Mouse (Mus musculus) liver, embryonic 15.5 days (tissue): ENCODE results near the gene Cmss1. TPM values are rescaled to one million over a fixed set of nuclear protein-coding genes. Genes with fewer than 3 reads are reported as not detected.

Experiments used
- ATAC-seq: fragments of 200-750 bp; cut with Nextera tagmentation; 2 replicates; pipeline ENCODE4 v1.8.0; 2017; ENCODE audit warnings: moderate number of reproducible peaks, mild to moderate bottlenecking, moderate library complexity; ENCODE audit not compliant: insufficient read depth
- H3K27ac ChIP-seq: fragments of 300-500 bp; sonication (generic); replicated peaks from 2 replicates; pipeline ENCODE4 v1.5.1; 2015; ENCODE audit warnings: mild to moderate bottlenecking, inconsistent platforms
- H3K27me3 ChIP-seq: fragments of 300-500 bp; sonication (generic); 2 replicates; pipeline ENCODE4 v1.6.1; 2015; ENCODE audit warnings: mild to moderate bottlenecking, inconsistent platforms
- H3K36me3 ChIP-seq: fragments of 300-500 bp; sonication (generic); replicated peaks from 2 replicates; pipeline ENCODE4 v1.6.1; 2015; ENCODE audit warnings: moderate library complexity, mild to moderate bottlenecking, inconsistent platforms
- H3K4me1 ChIP-seq: fragments of 300-500 bp; sonication (generic); replicated peaks from 2 replicates; pipeline ENCODE4 v1.6.1; 2015; ENCODE audit warnings: inconsistent platforms
- H3K4me2 ChIP-seq: fragments of 300-500 bp; sonication (generic); 2 replicates; pipeline ENCODE4 v1.6.1; 2015; ENCODE audit warnings: moderate library complexity, mild to moderate bottlenecking, inconsistent platforms
- H3K4me3 ChIP-seq: fragments of 300-500 bp; sonication (generic); replicated peaks from 2 replicates; pipeline ENCODE4 v1.5.1; 2015; ENCODE audit warnings: mild to moderate bottlenecking, inconsistent platforms
- H3K9ac ChIP-seq: fragments of 300-500 bp; sonication (generic); 2 replicates; pipeline ENCODE4 v1.6.1; 2015; ENCODE audit warnings: moderate library complexity, mild to moderate bottlenecking, inconsistent platforms
- H3K9me3 ChIP-seq: fragments of 300-500 bp; sonication (generic); replicated peaks from 2 replicates; pipeline ENCODE4 v1.6.1; 2016; ENCODE audit warnings: inconsistent platforms
- WGBS: fragments of 180-500 bp; shearing (Covaris S2); methylation state at CpG from one replicate; pipeline ENCODE4 v1.1.7; 2015; ENCODE audit warnings: mixed read lengths; ENCODE audit not compliant: insufficient replicate concordance; 5-methylcytosine and 5-hydroxymethylcytosine counted together
- polyA plus RNA-seq: library from polyadenylated mRNA; unstranded; fragments of >200 nt; fragmentation: Nextera tagmentation; extraction: Ambion mirVana; gene quantifications from 2 replicates; pipeline ENCODE4 v1.2.1, GENCODE M21; 2015

The Cmss1 gene
- polyA plus RNA-seq = 21.8 and 22.7 TPM in 2 replicates

DNA sequence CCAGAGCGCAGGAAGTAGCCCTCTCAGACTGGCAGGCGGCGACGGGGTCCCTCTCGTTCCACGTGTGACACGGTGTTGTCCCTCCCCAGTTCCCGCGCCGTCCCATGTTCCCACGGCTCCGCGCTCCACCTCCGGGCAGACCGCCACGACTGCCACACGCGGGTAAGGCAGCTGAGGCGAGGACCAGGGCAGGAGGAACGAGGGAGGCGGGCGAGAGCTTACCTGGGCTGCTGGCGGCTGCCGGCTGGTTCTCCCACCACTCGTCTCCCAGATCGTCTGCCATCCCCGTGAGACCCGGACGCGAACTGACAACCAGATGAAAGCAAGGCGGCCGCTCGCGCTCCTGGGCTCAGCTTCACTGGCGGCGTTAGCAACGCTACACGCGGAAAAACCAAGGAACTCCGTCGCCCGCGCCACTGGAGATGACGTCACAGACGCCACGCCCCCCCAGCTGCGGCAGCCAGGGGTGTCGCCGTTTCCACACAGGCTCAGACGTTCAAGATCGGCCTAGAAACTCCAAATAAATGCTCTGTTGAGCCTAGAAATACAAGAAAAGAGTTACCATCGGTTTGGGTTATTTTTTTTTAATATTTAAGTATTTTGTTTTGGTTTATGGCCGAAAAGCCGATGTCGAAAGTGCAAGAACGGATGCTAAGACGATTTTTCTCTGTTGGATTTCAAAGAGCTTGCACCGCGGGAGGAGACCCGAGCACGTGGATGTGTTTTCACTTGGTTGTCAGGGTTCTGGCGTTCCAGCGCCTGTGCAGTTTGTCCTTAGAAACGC lies at the start of gene Cmss1:
TSS of gene Cmss1 (minus strand) at position 421 of the 784 bp plus-strand sequence.
- Histone ChIP-seq H3K27ac (no peak within 1 kb of the TSS), H3K9ac (peak within 1 kb of the TSS; percentile 62), H3K9me3 (no peaks in the 10 kb centered on the region), H3K4me2 (peak within 1 kb of the TSS; percentile 90), H3K4me3 (peak within 1 kb of the TSS; percentile 69), H3K36me3 (no peaks in the 10 kb centered on the region), H3K4me1 (peaks cover 18% of the 10 kb centered on the region), H3K27me3 (no peaks in the 10 kb centered on the region)
- under 1% methylated on average over 64 of the region's 64 CpGs for WGBS
- peak; percentile 85 for ATAC-seq

DNA sequence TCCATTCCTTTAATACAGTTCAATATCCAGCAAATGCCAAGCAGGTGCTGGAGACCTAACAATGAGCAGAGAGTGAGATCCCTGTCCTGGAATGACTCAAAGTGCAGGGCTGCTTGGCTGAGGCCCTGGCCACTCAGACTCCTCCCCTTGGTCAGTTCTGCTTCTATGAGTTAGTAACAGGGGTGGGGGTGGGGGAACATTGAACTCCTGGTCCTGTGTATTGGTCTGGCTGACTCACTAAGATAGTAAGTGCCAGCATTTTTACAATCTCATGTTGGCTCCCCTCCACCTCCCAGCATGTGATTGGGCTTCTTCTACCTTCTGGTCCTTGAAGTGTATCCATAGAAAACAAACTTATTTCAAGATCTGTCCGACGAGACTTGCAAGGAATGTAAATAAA lies 43.2 kb upstream of the Cmss1 start:
- no peak overlapping the region for H3K4me2 ChIP-seq
- H3K9ac ChIP-seq = no peak overlapping the region
- no peaks in the 10 kb centered on the region for H3K27me3 ChIP-seq
- H3K36me3 ChIP-seq = no peaks in the 10 kb centered on the region
- 52% methylated on average over 2 of the region's 2 CpGs for WGBS
- H3K4me1 ChIP-seq = no peaks in the 10 kb centered on the region
- H3K4me3 ChIP-seq = no peak overlapping the region
- no peaks in the 10 kb centered on the region for H3K9me3 ChIP-seq
- ATAC-seq = no peak
- H3K27ac ChIP-seq = no peak overlapping the region

DNA sequence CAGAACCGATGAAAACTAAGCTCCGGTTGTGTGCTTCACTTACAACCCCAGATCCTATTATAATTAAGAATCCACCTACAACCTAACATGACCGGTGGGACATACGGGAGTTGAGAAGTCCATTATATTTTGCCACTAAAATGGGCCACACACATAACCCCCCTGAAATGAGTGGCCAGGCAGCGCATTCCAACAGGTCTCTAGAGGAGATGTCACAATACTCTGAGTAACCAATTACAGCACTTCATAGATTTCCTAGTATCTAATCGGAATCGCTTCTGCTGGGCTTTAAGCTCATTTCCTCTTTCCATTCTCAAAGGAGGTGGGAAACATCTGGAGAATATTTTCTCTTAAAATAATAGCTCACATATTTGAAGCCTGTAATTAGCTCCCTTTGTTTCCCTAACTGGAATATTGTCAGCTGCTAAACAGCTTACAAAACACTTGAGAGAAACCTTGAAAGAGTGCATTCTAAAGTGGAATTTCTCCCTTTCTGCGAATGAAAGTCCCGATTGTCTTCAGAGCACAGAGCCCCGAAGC lies 34.8 kb upstream of the Cmss1 start:
- Histone ChIP-seq H3K4me1 (no peaks in the 10 kb centered on the region), H3K27me3 (no peaks in the 10 kb centered on the region), H3K4me3 (no peak overlapping the region), H3K4me2 (no peak overlapping the region), H3K9ac (no peak overlapping the region), H3K9me3 (no peaks in the 10 kb centered on the region), H3K27ac (no peak overlapping the region), H3K36me3 (no peaks in the 10 kb centered on the region)
- WGBS = 68% methylated on average over 10 of the region's 10 CpGs
- no peak for ATAC-seq

DNA sequence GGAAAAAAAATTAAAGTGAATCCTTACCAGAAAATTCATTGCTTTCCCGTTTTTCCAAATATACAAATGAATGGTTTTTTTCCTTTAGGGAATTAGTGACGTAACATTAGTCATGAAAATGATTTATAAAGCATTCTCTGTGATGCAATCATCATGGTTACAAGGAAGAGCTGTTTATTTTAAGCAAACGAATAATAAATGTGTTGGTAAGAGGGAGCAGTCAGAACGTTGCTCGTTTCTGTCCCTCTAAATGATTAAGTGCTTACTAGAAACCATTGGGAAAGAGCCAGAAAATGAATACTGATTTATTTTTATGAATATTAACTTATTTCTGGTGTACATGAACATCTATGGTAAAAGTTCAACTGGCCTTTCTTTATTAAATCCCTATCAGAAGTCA lies 28.1 kb upstream of the Cmss1 start:
- 47% methylated on average over 5 of the region's 5 CpGs for WGBS
- Histone ChIP-seq H3K27me3 (no peaks in the 10 kb centered on the region), H3K9ac (no peak overlapping the region), H3K4me3 (no peak overlapping the region), H3K4me2 (no peak overlapping the region), H3K27ac (no peak overlapping the region), H3K9me3 (no peaks in the 10 kb centered on the region), H3K36me3 (no peaks in the 10 kb centered on the region), H3K4me1 (no peaks in the 10 kb centered on the region)
- no peak for ATAC-seq

DNA sequence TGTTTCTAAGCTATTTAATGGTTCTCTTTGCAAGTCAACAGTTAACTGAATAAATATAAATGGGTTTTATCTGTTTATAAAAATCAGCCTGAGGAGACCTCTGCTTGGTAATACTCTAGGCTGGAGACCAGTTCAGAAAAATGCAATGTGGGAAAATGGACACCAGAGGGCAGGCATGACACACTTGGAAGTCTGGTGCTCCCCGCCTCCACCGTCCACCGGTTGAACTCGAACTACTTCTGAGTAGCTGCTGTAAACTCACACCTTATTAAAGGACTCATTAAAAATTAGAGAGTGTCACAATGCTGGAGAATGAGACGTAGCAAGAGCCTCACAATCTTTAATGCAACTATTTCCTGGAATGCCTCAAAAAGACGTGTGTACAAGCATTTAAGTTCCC lies 27.5 kb upstream of the Cmss1 start:
- Histone ChIP-seq H3K27ac (no peak overlapping the region), H3K4me1 (no peaks in the 10 kb centered on the region), H3K36me3 (no peaks in the 10 kb centered on the region), H3K4me3 (no peak overlapping the region), H3K27me3 (no peaks in the 10 kb centered on the region), H3K4me2 (no peak overlapping the region), H3K9ac (no peak overlapping the region), H3K9me3 (no peaks in the 10 kb centered on the region)
- ATAC-seq = no peak
- 7% methylated on average over 6 of the region's 6 CpGs for WGBS

DNA sequence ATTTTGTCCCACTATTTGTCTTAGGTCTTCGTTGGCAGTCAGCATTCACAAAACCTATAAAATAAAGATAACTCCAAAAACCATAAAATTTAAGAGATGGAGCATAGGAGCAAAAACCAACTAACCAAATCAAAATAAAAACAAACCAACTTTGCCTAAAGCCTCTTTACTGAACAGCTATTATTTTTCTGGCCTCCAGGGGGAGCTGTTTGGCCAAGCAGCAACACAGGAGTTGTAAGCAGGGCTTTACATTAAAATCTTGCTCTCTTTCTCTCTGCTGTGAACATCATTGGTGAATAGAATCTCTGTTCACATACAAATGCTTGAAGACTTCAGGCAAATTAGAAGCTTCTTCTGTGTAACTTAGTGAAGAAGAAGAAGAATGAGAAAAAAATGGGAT lies 5.1 kb upstream of the Cmss1 start:
- 2% methylated on average over 1 of the region's 1 CpGs for WGBS
- Histone ChIP-seq H3K36me3 (no peaks in the 10 kb centered on the region), H3K9ac (no peak overlapping the region), H3K27me3 (no peaks in the 10 kb centered on the region), H3K4me1 (peaks cover 6% of the 10 kb centered on the region), H3K9me3 (no peaks in the 10 kb centered on the region), H3K4me2 (no peak overlapping the region), H3K27ac (no peak overlapping the region), H3K4me3 (no peak overlapping the region)
- no peak for ATAC-seq

DNA sequence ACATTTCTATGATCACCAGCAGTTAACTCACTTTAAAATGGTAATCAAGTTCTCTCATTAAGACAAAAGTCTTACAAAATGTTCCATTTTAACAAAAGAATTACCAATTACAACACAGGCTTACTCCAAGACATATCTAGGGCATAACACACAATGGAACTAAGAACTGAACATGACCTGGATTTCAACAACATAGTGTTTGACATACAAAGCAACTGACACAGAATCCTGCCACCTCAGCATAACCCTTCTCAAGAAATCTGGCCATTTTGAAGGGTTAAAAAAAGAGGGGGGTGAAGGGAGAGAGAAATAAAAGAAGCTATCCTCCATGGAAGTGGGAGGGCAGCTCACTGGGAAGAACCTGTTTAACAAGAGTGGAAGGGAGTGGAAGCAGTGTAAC lies 5.6 kb downstream of the Cmss1 start:
- Histone ChIP-seq H3K9me3 (no peaks in the 10 kb centered on the region), H3K27ac (no peak overlapping the region), H3K4me1 (peaks cover 7% of the 10 kb centered on the region), H3K4me2 (no peak overlapping the region), H3K27me3 (no peaks in the 10 kb centered on the region), H3K9ac (no peak overlapping the region), H3K4me3 (no peak overlapping the region), H3K36me3 (no peaks in the 10 kb centered on the region)
- ATAC-seq = no peak

DNA sequence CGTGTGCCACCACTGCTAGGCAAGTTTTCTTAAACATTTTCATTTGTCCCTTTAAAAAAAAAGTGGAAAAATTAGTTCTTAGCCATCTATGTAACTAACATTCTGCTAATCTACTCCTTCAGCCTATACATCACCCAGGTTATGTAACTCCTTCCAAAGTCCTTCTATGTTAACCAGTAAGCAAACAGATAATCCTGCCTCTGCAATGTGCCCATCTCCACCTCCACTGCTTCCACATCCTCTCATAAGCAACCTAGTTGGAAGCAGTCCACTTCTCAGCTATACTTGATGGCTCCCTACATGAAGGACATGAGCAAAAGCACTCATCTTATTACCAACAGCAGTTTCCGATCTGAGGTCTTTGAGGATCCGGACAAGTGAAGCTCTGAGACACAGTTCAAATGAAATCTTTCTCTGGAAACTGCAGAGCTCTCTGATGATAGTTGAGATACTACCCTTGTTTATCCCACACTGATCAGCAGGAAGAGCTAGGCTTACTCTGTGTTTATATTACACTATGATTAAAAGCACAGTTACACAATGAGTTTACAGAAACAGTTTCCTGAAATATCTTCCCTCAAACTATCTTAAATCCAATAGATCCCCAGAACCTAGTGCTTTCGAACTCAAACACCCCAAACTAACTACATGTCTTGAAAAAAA lies 9.2 kb downstream of the Cmss1 start:
- H3K4me1 ChIP-seq = no peaks in the 10 kb centered on the region
- H3K27ac ChIP-seq = no peak overlapping the region
- ATAC-seq = no peak; the same call in 1 of the 2 replicates
- H3K4me2 ChIP-seq = no peak overlapping the region
- no peak overlapping the region for H3K9ac ChIP-seq
- H3K27me3 ChIP-seq = no peaks in the 10 kb centered on the region
- H3K9me3 ChIP-seq = no peaks in the 10 kb centered on the region
- whole genome bisulfite sequencing = 63% methylated on average over 4 of the region's 4 CpGs
- no peak overlapping the region for H3K4me3 ChIP-seq
- no peaks in the 10 kb centered on the region for H3K36me3 ChIP-seq

DNA sequence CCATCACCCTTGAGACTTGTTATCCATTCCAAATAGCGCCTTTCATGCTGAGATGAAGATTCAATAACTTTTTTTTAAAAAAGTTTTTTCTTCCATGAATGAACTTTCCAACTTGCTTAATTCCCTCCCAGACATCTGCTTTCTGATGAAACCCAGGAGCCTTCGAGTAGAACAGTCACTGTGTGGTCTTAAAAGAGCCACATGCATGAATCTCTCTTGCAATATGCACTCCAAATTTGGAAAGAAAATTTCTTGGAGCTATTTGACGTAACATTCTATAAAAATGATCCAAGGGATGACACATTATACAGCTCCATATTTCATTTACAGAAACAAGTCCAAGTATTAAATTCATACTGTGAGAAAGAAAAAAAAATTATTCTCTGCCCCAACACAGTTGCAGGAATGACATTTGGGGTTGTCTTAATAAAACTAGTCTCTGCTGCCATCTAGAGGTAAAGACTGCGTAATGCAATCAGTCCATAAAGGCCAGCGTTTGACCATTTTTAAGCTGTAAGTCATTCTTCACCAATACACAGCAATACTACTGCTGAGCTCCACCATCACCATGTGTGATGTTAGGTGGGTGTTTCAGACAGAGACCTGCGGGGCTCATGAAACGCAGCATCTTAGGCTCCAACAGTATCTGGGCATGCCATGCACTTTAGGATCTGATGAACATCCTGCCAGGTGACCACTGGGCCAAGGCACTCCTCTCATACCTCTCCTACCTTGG lies 13.1 kb downstream of the Cmss1 start:
- Histone ChIP-seq H3K4me1 (no peaks in the 10 kb centered on the region), H3K27me3 (no peaks in the 10 kb centered on the region), H3K9me3 (no peaks in the 10 kb centered on the region), H3K9ac (no peak overlapping the region), H3K27ac (no peak overlapping the region), H3K4me3 (no peak overlapping the region), H3K4me2 (no peak overlapping the region), H3K36me3 (no peaks in the 10 kb centered on the region)
- no peak for ATAC-seq
- WGBS = 34% methylated on average over 7 of the region's 7 CpGs

DNA sequence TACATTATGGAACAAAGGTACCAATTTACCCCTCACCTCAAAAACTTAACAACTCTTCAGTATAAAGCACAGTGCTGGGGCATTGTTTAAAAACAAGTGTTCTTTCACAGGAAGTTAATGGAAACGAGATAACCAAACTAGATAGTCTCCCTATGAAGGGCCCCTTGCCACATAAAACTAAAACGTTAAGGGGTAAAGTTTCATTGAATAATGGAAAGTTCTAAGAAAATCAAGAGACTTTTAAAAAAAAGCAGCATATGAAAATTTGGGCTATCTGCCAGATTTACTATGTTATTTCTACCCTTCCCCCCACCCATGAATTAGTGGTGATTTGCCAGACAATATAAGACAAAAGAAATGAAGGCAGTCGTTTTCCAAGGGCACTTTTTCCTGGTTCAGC lies 21.5 kb downstream of the Cmss1 start:
- 8% methylated on average over 3 of the region's 3 CpGs for WGBS
- Histone ChIP-seq H3K27me3 (no peaks in the 10 kb centered on the region), H3K9ac (no peak overlapping the region), H3K9me3 (no peaks in the 10 kb centered on the region), H3K4me2 (no peak overlapping the region), H3K36me3 (no peaks in the 10 kb centered on the region), H3K4me3 (no peak overlapping the region), H3K27ac (no peak overlapping the region), H3K4me1 (no peaks in the 10 kb centered on the region)
- ATAC-seq = no peak

DNA sequence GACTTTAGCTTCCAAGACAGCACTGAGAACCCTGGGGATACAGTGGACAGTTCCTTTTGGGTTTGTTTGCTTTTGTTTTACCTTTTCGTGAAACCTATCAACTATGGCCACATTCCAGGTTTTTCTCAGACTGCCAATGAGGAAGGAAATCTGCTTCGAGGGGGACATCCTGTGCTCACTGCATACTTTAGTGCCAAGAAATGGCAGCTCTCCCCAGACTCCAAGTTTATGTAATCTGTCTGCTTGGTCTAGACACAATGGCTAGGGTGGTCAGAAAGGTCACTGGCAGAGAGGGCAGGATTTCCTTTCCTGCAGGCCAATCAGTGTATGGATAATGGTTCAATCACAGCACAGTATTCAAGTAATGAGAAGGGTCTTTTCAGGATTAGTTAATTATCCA lies 24.7 kb downstream of the Cmss1 start:
- Histone ChIP-seq H3K4me2 (no peak overlapping the region), H3K9me3 (no peaks in the 10 kb centered on the region), H3K4me3 (no peak overlapping the region), H3K27ac (no peak overlapping the region), H3K4me1 (no peaks in the 10 kb centered on the region), H3K36me3 (no peaks in the 10 kb centered on the region), H3K27me3 (no peaks in the 10 kb centered on the region), H3K9ac (no peak overlapping the region)
- 33% methylated on average over 2 of the region's 2 CpGs for WGBS
- no peak for ATAC-seq
